Mouse (Mus musculus): Measurements from ENCODE around the gene Fbln1. TPM values are rescaled to one million over a fixed set of nuclear protein-coding genes. Genes with fewer than 3 reads are reported as not detected.

Gene Fbln1
- total and polyA plus RNA-seq, 2 experiments from 2014 or later = 46.2 to 57.8 TPM

- Histone ChIP-seq H3K9ac (replicated peaks; ENCODE audit: low read length, poor library complexity, severe bottlenecking) (no peak overlapping the region), H3K9me3 (ENCODE audit: low read length) (no peaks in the 10 kb centered on the region), H3K4me1 (ENCODE audit: insufficient read depth, low read length) (no peaks in the 10 kb centered on the region), H3K4me3 (ENCODE audit: low read depth, low read length) (no peak overlapping the region), H3K27me3 (ENCODE audit: insufficient read depth, low read length) (no peaks in the 10 kb centered on the region), H3K4me2 (ENCODE audit: low read depth, low read length, poor library complexity, severe bottlenecking) (no peak overlapping the region), H3K27ac (ENCODE audit: low read depth, low read length) (no peak overlapping the region; the same call in 1 of the 2 replicates), H3K36me3 (ENCODE audit: insufficient read depth, low read length) (no peaks in the 10 kb centered on the region)
- DNase-seq (ENCODE audit: low spot score) (peak; percentile 59), ATAC-seq (ENCODE audit: low FRiP score) (no peak)
- 70% methylated on average over 7 of the region's 7 CpGs for WGBS
- TF ChIP-seq CTCF (IDR thresholded peaks at IDR 0.05) = no peak
These were observed 26.1 kb upstream of the Fbln1 start for GRCm38 (mm10) chr15:85179528-85180180.

GRCm38 (mm10) chr15:85180368-85180767 lies 25.4 kb upstream of the Fbln1 start:
- H3K4me1 ChIP-seq (ENCODE audit: insufficient read depth, low read length) = no peaks in the 10 kb centered on the region
- H3K9ac ChIP-seq (replicated peaks; ENCODE audit: low read length, poor library complexity, severe bottlenecking) = no peak overlapping the region
- no peak overlapping the region for H3K4me3 ChIP-seq (ENCODE audit: low read depth, low read length)
- TF ChIP-seq CTCF (IDR thresholded peaks at IDR 0.05) = no peak
- no peaks in the 10 kb centered on the region for H3K9me3 ChIP-seq (ENCODE audit: low read length)
- H3K36me3 ChIP-seq (ENCODE audit: insufficient read depth, low read length) = no peaks in the 10 kb centered on the region
- H3K27me3 ChIP-seq (ENCODE audit: insufficient read depth, low read length) = no peaks in the 10 kb centered on the region
- DNase-seq (ENCODE audit: low spot score) (peak; percentile 53), ATAC-seq (ENCODE audit: low FRiP score) (no peak)
- no peak overlapping the region for H3K4me2 ChIP-seq (ENCODE audit: low read depth, low read length, poor library complexity, severe bottlenecking)
- H3K27ac ChIP-seq (ENCODE audit: low read depth, low read length) = no peak overlapping the region

DNA sequence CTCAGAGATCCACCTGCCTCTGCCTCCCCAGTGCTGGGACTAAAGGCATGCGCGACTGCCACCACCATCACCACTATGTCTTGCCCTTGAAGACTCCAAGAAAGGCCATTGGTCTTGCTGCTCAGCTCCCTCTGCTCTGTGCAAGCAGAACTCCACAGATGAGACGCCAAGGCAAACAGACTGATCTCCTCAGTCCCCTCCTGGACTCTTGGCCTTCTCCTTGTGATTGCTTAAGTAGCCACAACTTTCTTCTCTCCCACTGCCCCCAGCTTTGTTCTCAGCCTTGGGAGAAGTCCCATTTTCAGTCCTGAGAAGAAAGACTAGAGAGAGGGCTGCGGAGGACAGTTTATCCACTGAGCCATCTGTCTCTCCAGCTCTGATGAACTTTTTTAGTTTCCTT lies 23.7 kb upstream of the Fbln1 start:
- H3K9ac ChIP-seq (replicated peaks; ENCODE audit: low read length, poor library complexity, severe bottlenecking) = no peak overlapping the region
- no peak overlapping the region for H3K4me2 ChIP-seq (ENCODE audit: low read depth, low read length, poor library complexity, severe bottlenecking)
- H3K9me3 ChIP-seq (ENCODE audit: low read length) = no peaks in the 10 kb centered on the region
- 89% methylated on average over 4 of the region's 4 CpGs for WGBS
- TF ChIP-seq CTCF (IDR thresholded peaks at IDR 0.05) = no peak
- no peaks in the 10 kb centered on the region for H3K27me3 ChIP-seq (ENCODE audit: insufficient read depth, low read length)
- no peak for ATAC-seq (ENCODE audit: low FRiP score)
- H3K4me3 ChIP-seq (ENCODE audit: low read depth, low read length) = no peak overlapping the region
- no peak overlapping the region for H3K27ac ChIP-seq (ENCODE audit: low read depth, low read length)
- H3K4me1 ChIP-seq (ENCODE audit: insufficient read depth, low read length) = no peaks in the 10 kb centered on the region
- no peaks in the 10 kb centered on the region for H3K36me3 ChIP-seq (ENCODE audit: insufficient read depth, low read length)
- no peak for DNase-seq (ENCODE audit: low spot score)

DNA sequence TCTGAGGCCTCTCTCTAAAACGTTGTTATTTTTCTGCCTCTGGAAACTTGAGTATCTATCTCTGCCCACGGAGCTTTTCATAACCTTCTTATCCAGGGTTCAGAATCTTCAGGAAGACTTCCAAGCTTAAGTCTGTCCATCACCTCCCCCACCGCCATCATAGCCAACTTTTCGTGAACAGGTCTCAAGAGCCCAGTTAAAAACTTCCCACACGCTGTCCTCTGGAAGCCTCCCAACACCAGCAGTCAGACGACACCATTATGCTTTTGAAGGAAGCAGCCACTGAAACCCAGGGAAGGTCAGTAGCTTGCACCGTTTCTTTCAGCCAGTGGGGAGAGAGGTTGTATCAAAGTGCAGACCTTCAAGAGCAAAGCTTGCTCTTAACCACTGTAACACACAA lies 18.8 kb upstream of the Fbln1 start:
- DNase-seq (ENCODE audit: low spot score) (no peak), ATAC-seq (ENCODE audit: low FRiP score) (no peak)
- H3K27me3 ChIP-seq (ENCODE audit: insufficient read depth, low read length) = no peaks in the 10 kb centered on the region
- H3K27ac ChIP-seq (ENCODE audit: low read depth, low read length) = no peak overlapping the region
- H3K4me1 ChIP-seq (ENCODE audit: insufficient read depth, low read length) = no peaks in the 10 kb centered on the region
- H3K9me3 ChIP-seq (ENCODE audit: low read length) = no peaks in the 10 kb centered on the region
- no peak overlapping the region for H3K4me3 ChIP-seq (ENCODE audit: low read depth, low read length)
- no peaks in the 10 kb centered on the region for H3K36me3 ChIP-seq (ENCODE audit: insufficient read depth, low read length)
- WGBS = 75% methylated on average over 7 of the region's 7 CpGs
- no peak for TF ChIP-seq CTCF (IDR thresholded peaks at IDR 0.05)
- H3K4me2 ChIP-seq (ENCODE audit: low read depth, low read length, poor library complexity, severe bottlenecking) = no peak overlapping the region
- H3K9ac ChIP-seq (replicated peaks; ENCODE audit: low read length, poor library complexity, severe bottlenecking) = no peak overlapping the region

DNA sequence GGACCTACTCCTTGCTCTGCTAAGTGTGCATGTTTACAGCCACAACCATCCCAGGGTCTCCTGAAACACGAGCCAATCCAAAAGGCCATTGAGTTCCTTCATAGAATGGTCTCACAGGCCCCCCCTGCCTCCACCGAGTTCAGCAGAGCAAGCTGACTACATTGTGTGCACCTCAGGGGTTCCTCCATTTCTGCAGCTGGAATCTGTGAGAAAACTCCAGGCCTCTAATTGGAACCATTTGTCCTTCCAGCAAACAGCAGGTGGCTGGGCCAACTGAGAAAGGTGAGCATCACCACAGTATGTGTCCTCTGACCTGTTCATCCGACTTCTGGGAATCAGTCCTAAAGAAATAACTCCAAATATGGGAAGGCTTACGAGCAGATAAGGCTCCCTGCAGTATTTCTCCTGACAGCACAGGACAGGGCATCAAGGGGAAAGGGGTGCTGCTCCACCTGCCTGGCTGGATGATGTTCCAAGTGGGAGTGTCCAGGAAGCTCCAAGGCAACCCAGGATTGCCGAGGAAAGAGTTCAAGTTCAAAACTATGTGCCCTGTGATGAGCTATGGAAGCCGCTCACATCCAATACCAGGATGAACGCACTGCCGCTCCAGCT lies 17.5 kb upstream of the Fbln1 start:
- no peak overlapping the region for H3K4me3 ChIP-seq (ENCODE audit: low read depth, low read length)
- no peak overlapping the region for H3K4me2 ChIP-seq (ENCODE audit: low read depth, low read length, poor library complexity, severe bottlenecking)
- DNase-seq (ENCODE audit: low spot score) (no peak), ATAC-seq (ENCODE audit: low FRiP score) (no peak)
- 47% methylated on average over 8 of the region's 8 CpGs for WGBS
- TF ChIP-seq CTCF (IDR thresholded peaks at IDR 0.05) = no peak
- H3K9ac ChIP-seq (replicated peaks; ENCODE audit: low read length, poor library complexity, severe bottlenecking) = no peak overlapping the region
- H3K27me3 ChIP-seq (ENCODE audit: insufficient read depth, low read length) = no peaks in the 10 kb centered on the region
- H3K4me1 ChIP-seq (ENCODE audit: insufficient read depth, low read length) = no peaks in the 10 kb centered on the region
- H3K36me3 ChIP-seq (ENCODE audit: insufficient read depth, low read length) = no peaks in the 10 kb centered on the region
- no peak overlapping the region for H3K27ac ChIP-seq (ENCODE audit: low read depth, low read length)
- H3K9me3 ChIP-seq (ENCODE audit: low read length) = no peaks in the 10 kb centered on the region

GRCm38 (mm10) chr15:85200446-85201289 lies 5.1 kb upstream of the Fbln1 start:
- H3K4me3 ChIP-seq (ENCODE audit: low read depth, low read length) = no peak overlapping the region
- H3K4me1 ChIP-seq (ENCODE audit: insufficient read depth, low read length) = no peaks in the 10 kb centered on the region
- 33% methylated on average over 14 of the region's 14 CpGs for WGBS
- no peaks in the 10 kb centered on the region for H3K27me3 ChIP-seq (ENCODE audit: insufficient read depth, low read length)
- H3K36me3 ChIP-seq (ENCODE audit: insufficient read depth, low read length) = no peaks in the 10 kb centered on the region
- H3K27ac ChIP-seq (ENCODE audit: low read depth, low read length) = no peak overlapping the region
- DNase-seq (ENCODE audit: low spot score) = peak; percentile 62
- ATAC-seq (ENCODE audit: low FRiP score) = no peak
- H3K9me3 ChIP-seq (ENCODE audit: low read length) = no peaks in the 10 kb centered on the region
- H3K4me2 ChIP-seq (ENCODE audit: low read depth, low read length, poor library complexity, severe bottlenecking) = no peak overlapping the region
- no peak overlapping the region for H3K9ac ChIP-seq (replicated peaks; ENCODE audit: low read length, poor library complexity, severe bottlenecking)
- no peak for TF ChIP-seq CTCF (IDR thresholded peaks at IDR 0.05)
